Mouse (Mus musculus) lung, postnatal 25 days (tissue): ENCODE data around the gene Rictor.

ENCODE experiments used
- DNase-seq: peaks from one replicate; pipeline ENCODE4 v3.0.0; 2022; ENCODE audit warnings: low spot score

Rictor gene

DNA sequence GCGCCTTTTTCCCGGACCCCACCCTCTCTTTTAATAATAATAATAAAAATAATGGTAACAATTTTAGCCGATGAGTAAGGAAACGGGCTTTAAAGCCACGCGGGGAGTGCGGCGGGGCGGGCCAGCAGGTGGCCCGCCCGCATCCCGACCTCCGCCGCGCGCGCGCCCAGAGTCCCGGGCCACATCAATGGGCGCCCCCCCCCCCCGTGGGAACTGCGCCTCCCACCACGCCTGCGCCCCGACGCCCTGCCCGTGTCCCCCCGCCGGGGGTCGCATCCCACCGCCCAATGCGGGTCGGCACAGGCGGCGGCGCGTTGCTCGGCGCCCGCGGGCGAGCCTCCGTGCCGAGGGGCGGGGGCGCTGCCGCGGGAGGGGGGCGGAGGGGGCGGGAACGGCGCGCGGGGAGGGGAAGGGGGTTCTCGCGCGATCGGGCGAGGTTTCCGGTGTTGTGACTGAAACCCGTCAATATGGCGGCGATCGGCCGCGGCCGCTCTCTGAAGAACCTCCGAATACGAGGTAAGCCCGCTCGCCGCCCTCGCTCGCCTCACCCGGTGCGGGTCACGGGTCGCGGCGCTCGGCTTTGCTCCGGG lies at the start of gene Rictor:
Gene Rictor (plus strand): TSS at position 444 of the 590 bp plus-strand sequence.
- peak; percentile 73 for DNase-seq

DNA sequence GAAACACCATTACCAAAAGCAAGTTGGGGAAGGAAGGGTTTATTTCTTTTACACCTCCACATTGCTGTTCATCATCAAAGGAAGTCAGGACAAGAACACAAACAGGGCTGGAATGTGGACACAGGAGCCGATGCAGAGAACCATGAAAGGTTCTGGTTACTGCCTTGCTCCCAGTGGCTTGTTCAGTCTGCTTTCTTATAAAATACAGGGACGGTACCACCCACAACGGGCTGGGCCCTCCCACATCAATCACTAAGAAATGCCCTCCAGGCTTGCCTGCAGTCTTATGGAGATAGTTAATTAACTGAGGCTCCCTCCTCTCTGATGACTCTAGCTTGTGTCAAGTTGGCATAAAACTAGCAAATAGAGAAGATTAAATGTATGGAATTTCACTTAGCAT lies 46.2 kb upstream of the Rictor start:
- no peak for DNase-seq

DNA sequence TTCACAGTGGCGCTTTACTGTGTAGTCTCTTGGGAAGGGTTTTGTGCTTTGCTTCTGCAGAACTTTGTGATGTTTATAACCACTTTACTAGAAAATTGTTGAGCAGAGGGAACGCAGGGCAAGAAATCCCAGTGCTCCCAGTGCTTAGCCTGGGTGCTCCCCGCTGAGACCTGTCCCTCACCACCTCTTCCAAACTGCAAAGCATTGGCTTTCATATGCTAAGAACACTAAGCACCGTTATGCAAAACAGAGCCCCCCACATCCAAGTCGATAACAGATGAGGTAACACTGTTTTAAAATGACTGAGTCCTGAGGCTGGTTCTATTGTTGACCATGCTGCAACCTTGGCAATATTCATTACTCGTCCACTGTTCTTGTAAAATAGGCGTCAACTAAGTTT lies 44.2 kb upstream of the Rictor start:
- DNase-seq, result no peak

DNA sequence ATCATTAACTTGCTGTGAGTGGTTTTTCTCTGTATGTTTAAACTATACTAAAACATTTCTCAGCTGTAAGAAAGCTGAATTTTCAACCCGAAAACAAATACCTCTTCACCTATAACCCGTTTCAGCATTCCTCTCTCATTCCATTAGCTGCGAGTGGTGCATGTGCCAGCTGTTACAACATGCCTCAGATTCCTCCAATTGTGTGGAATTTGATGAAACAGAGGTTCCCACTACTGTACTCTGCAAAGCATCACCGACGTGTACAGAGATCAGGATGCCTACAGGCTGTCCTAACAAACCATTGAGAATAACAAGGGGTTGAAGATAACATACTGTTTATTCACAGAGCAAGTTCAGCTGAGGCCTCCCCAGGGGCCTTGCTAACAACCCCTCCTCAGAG lies 42.1 kb upstream of the Rictor start:
- DNase-seq, result no peak

GRCm38 (mm10) chr15:6668793-6669437 lies 39.3 kb upstream of the Rictor start:
- DNase-seq, result no peak

DNA sequence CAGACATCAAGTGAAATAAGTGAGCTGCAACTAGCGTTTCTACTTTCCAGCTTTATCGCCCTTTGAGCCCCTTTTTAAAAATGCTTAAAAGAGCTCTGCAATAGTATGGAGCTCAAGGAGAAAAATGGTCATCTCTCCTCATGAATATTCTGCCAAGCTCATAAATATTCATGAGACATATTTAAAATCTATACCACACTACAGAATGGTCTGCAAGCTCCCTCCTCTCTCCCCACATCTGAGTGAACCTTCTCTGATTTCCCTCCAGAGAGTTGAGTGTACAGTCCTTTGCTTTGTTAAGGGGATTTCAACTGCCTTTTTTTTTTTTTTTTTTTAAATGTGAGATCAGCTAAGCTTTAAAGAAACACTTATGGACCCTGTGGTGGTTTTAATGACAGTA lies 29.7 kb upstream of the Rictor start:
- no peak for DNase-seq

GRCm38 (mm10) chr15:6702164-6702563 lies 6.0 kb upstream of the Rictor start:
- DNase-seq, result no peak

- no peak for DNase-seq
Observed at GRCm38 (mm10) chr15:6705351-6705901, 2.8 kb upstream of the Rictor start.

- DNase-seq, result peak; percentile 54
Observed at GRCm38 (mm10) chr15:6707551-6707935, 636 bp upstream of the Rictor start.

DNA sequence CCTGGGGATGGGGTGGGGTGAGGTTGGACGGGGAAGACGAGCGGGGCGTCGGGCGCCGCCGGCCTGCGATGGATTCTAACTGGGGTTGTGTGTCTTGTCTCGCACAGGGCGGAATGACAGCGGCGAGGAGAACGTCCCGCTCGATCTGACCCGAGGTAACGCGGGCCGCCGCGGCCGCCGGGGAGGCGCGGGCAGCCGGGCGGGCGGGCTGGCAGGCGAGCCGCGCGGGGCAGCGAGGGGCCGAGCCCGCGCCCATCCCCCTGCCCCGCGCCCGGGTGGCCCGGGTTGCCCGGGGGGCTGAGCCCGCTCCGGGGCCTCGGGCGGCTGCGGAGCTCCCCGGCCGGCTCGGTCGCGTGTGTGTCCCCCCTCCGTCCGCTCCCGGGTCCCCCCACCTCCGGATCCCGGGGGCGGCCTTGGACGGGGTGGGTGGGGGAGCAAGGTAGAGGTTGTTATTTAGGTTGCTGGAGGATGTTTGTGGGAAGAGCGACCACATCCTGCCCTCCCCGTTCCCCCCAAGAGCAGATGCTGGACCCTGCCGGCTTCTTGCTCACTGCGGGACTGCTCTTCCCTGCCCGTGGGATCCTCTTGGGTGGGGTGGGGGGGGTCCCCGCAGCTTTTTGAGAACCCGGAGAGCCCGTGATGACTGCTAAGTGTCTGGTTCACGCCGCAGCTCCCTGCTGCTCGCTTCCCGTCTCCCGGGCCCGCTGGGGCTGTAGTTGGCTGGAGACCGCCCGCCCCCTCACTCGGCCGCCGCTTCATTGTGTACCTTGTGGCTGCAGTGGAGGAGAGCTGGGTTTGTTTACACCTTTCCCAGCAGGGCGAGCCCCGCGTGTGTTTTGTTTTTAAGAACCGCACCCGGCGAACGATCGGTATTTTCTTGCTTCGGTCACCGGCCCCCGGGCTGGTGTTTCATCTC lies 605 bp downstream of the Rictor start:
- DNase-seq, result peak; percentile 28

DNA sequence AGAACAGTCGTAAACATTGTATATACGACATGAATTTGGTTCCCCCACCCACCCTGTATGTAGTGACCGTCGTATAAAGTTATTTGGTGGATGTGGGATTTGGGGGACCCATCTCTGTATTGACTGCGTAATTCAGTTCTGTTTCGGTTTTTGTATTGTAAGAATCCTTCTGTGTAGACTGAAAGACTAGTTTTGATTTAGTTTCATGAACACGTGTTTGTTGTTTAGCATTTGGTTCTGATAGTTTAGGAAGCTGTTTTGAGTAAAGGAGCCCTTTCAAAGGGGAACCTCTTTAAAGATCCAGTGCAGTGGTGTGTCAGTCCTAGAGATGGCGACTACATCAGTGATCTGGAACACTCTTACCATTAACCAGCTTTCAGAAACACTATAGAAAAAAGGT lies 1.4 kb downstream of the Rictor start:
- DNase-seq, result no peak

GRCm38 (mm10) chr15:6710341-6710740 lies 2.2 kb downstream of the Rictor start:
- DNase-seq, result no peak

DNA sequence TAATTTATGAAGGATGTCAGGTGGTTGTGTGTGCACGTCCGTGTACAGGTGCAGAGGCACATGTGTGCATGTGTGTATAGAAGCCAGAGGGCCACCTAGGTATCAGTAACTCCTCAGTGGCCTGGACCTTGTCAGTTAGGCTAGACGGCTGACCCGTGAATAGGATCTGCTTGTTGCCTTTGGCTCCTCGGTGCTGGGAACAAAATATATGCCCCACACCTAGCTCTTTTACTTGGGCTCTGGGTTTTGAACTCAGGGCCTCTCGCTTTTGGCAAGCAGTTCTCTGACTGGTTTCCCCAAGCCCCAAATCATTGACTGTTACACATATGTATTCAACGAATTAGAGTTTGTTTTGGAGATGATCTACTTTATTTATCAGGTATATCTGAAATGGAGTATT lies 3.0 kb downstream of the Rictor start:
- no peak for DNase-seq

DNA sequence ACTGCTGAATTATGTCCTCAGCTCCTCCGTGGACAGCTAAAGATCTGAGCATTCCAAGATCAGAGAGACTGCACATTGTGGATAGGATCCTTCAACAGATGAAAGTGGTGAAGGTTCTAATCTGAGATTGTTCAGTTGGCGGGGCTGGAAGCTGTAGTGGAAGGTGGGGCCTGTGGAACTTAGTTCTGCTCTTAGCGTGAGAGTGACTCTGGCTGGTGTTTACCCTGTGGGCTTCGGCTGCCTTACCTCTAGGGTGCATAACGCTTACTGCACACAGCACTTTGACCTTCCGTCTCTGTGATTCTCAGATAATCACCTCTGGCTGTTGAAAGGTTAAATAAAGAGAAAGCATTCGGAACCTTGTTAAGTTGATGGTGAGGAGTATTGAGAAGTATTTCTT lies 6.6 kb downstream of the Rictor start:
- no peak for DNase-seq

DNA sequence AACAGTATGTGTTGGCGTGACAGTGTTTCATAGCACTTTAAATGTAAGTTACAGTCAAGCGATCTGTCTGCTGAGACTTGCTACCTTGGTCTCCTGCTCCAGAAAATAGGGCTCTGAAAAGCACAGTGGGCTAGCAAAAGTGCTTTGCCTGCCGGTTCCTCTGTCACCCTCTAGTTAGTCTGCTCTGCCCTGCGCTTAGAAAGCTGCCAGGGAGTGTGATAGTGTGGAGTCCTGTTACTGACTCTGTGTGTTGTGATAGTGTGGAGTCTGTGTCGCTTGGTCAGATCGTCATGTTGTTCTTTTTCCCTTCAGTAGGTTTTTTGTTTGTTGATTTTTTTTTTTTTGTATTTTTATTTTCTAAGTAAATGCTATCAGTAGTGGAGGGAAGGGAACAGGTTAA lies 7.1 kb downstream of the Rictor start:
- DNase-seq, result no peak

DNA sequence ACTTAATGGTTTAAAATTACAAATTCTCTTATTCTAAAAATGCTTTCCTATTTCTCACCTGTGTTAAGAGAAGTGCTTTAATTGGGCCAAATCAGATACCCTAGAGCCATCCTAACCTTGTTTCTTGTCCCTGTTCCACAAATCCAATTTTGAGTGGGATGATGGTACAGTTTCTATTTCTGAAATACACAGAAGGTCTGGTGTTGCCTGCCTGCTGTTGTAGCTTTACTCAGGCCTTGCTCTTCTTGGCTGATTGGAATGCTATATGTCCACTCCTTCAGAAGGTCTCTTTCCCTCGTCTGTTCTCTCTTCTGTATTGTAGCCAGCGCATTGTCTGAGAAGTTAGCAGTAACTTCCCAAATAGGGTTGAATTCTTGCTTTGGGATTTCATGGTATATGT lies 13.2 kb downstream of the Rictor start:
- DNase-seq, result no peak

GRCm38 (mm10) chr15:6721802-6722201 lies 13.6 kb downstream of the Rictor start:
- no peak for DNase-seq

DNA sequence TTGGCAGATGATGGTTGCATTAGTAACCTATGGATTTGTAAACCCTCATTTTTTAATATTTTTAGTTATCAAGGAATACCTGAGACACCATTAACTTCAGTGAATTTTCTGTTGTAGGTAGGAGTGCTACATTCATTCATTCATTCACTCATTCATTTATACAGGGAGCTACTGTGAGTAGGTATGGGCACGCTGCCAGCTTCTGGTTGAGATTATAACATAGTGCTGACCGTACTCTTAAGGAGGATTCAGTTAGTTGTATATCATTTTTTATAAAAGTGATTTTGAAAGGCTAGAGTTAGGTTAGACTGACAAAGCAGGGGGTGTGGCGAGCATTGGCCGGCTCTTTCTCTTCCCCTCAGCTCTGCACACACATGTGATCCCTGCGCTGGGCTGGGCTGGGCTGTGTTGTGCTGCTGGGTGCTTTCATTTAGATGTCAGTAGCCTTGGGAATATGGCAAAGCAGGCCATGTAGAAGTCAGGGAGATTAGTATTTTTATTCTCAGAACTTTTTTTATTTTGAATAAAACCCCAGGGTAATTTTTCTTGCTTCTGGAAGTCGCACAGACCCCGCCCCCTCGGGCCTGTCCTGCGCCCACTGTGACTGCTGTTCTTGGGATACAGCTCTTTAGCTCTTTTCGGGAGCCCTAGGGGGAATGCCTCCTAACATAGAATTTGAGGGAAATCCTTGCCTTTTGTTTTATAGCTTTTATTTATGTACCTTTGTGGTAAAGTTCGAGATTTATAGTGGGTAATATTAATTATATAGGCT lies 14.4 kb downstream of the Rictor start:
- no peak for DNase-seq

DNA sequence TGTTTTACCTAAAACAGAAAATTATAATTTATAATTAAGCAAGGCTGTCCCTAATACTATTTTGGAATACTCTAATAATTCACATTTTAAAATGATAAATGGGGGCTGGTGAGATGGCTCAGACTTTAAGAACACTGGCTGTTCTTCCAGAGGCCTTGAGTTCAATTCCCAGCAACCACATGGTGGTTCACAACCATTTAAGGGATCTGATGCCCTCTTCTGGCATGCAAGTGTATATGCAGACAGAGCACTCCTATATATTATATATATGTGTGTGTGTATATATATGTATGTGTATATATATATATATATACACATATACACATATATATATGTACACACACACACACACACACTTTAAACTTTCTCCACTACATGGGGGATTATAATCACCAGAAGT lies 15.2 kb downstream of the Rictor start:
- no peak for DNase-seq

DNA sequence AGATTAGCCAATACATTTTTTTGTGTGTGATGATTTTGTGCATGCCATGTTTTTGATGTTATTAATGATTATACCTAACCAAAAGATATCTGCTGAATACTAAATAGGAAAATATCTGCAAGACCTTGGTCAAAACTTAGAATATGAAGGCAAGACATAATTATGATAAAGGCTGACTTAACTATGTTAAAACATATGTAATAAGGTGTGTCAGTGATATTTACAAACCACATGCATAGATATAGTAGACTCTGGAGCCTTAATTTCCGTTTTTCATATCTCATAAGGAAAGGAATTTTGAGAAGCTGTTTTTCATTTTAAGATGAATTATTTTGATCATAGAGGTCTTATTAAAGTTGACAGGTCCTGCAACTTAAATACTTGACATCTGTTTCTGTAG lies 16.3 kb downstream of the Rictor start:
- no peak for DNase-seq

DNA sequence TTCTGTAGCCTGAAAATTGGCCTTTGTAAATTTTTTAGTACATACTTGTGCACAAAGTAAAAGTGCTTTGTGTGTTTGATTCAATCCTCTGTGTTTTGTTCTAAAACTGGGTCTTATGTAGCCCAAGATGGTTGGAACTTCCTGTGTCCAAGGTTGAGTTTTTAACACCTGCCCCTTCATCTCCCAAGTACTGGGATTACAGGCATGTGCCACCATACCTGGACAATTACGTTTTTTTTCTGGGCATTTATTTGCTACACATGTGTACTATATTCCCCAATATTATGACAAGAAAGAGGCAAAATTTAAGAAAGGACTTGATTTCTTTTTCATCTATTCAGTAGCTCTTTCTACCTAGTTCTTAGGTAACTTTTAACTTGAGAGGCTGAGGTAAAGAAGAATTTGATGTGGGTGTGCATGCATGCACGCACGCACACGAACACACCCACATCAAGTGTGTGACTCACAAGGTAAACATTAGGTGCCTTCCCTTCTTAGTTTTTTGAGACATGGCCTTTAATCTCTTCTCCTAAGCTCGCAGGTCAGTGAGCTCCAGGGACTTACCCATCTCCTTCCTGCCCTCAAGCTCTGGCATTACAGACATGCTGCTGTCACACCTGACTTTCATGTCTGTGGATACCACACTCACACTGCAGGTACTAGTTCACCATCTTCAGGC lies 18.1 kb downstream of the Rictor start:
- DNase-seq, result peak; percentile 34

- DNase-seq, result peak; percentile 25
Observed at GRCm38 (mm10) chr15:6733076-6733475, 24.9 kb downstream of the Rictor start.
